Comparison of ENCODE assay signal across 11 mouse cellular contexts in genomic region chr1:162225621-162226147, GRCm38 (mm10).
A peak's percentile ranks its signal among the peaks of the same experiment; 100 is the strongest.
DNase-seq lines count a peak whose midpoint lies in the region; ATAC-seq and TF ChIP-seq lines count a peak whose summit lies in the region.
"Had no signal": no experiment of that assay in that cellular context is flagged by ENCODE, and none has a peak within 500 bp of the region (broad histone marks: within the 10 kb centered on the region; RNA-seq: fewer than 3 reads in every experiment).

No protein-coding gene starts in this region.

- H3K9ac ChIP-seq in heart, postnatal 0 days (replicated peaks; ENCODE audit: low read depth, low read length) = no peak overlapping the region
- H3K9ac ChIP-seq in intestine, postnatal 0 days (ENCODE audit: low read depth, low read length) = no peak overlapping the region
- H3K9ac ChIP-seq: hindbrain, embryonic 15.5 days; midbrain, embryonic 13.5 days had no signal

- in situ Hi-C loops in Patski (cut with MboI; ENCODE audit: low pct_unique_long_range_greater_than_20kb) = no loop called here

- no peaks in the 10 kb centered on the region for H3K9me3 ChIP-seq in heart, postnatal 0 days (replicated peaks; ENCODE audit: control insufficient read depth, low read length)
- no peaks in the 10 kb centered on the region for H3K9me3 ChIP-seq in intestine, postnatal 0 days (ENCODE audit: control insufficient read depth)
- H3K9me3 ChIP-seq: hindbrain, embryonic 15.5 days; midbrain, embryonic 13.5 days had no signal

- no peak for DNase-seq in heart, postnatal 0 days (ENCODE audit: low spot score)
- no peak for DNase-seq in heart, adult 18-20 months
- DNase-seq in 3T3-L1 (ENCODE audit: low read depth, low spot score) = peak; percentile 82
- DNase-seq in Patski (ENCODE audit: low read depth, low spot score) = no peak
- no peak for DNase-seq in right cerebral cortex, postnatal 36 days (ENCODE audit: low spot score in 2 of 2)
- DNase-seq in adrenal gland, postnatal 25 days = no peak
- DNase-seq: thymus, postnatal 36 days had no signal

- no peaks in the 10 kb centered on the region for H3K27me3 ChIP-seq in heart, postnatal 0 days (ENCODE audit: control insufficient read depth, insufficient read depth, low read length)
- H3K27me3 ChIP-seq in Patski = no peaks in the 10 kb centered on the region
- no peaks in the 10 kb centered on the region for H3K27me3 ChIP-seq in intestine, postnatal 0 days (replicated peaks; ENCODE audit: control insufficient read depth, insufficient read depth, low read length)
- H3K27me3 ChIP-seq: hindbrain, embryonic 15.5 days; midbrain, embryonic 13.5 days had no signal

- no peaks in the 10 kb centered on the region for H3K36me3 ChIP-seq in heart, postnatal 0 days (replicated peaks; ENCODE audit: control insufficient read depth, insufficient read depth, low read length)
- no peaks in the 10 kb centered on the region for H3K36me3 ChIP-seq in intestine, postnatal 0 days (ENCODE audit: control insufficient read depth, insufficient read depth)
- H3K36me3 ChIP-seq: hindbrain, embryonic 15.5 days; midbrain, embryonic 13.5 days had no signal

- no peak for ATAC-seq in heart, postnatal 0 days (ENCODE audit: insufficient read depth, low read depth)
- ATAC-seq in Patski = peak; percentile 62
- no peak for ATAC-seq in intestine, postnatal 0 days
- ATAC-seq in megakaryocyte, adult 5-6 weeks (ENCODE audit: poor library complexity, severe bottlenecking) = no peak
- ATAC-seq: midbrain, embryonic 13.5 days had no signal

- H3K27ac ChIP-seq in heart, postnatal 0 days (ENCODE audit: low read depth) = peak overlapping the region; percentile 19; the same call in 1 of the 2 replicates
- peak overlapping the region; percentile 1; the same call in 1 of the 2 replicates for H3K27ac ChIP-seq in intestine, postnatal 0 days (ENCODE audit: low read depth, low read length)
- H3K27ac ChIP-seq: hindbrain, embryonic 15.5 days; midbrain, embryonic 13.5 days had no signal

- no peak for TF ChIP-seq CTCF in heart, postnatal 0 days (IDR thresholded peaks at IDR 0.05; ENCODE audit: low read depth)
- TF ChIP-seq CTCF in Patski (IDR thresholded peaks at IDR 0.05) = no peak
- TF ChIP-seq CTCF in intestine, postnatal 0 days (IDR thresholded peaks at IDR 0.05; ENCODE audit: low read depth) = no peak

- H3K4me1 ChIP-seq in heart, postnatal 0 days (ENCODE audit: control insufficient read depth, insufficient read depth) = peaks cover 5% of the 10 kb centered on the region
- H3K4me1 ChIP-seq in intestine, postnatal 0 days (replicated peaks; ENCODE audit: control insufficient read depth, insufficient read depth, low read length) = no peaks in the 10 kb centered on the region
- H3K4me1 ChIP-seq: hindbrain, embryonic 15.5 days; midbrain, embryonic 13.5 days had no signal

- POLR2A ChIA-PET in Patski (lab: Charles Lee) = no interaction called here

- CTCF ChIA-PET in Patski (lab: Charles Lee) = interaction anchor here (1.3 to 1.9 kb wide), 2 partner anchors 10 to 16 kb away, joined by 4 to 6 read pairs; no protein-coding TSS in a partner anchor

- WGBS in heart, postnatal 0 days = 55% methylated on average over 7 of the region's 7 CpGs
- WGBS in intestine, postnatal 0 days = 38% methylated on average over 7 of the region's 7 CpGs

- TF ChIP-seq EP300 in heart, postnatal 0 days (IDR thresholded peaks at IDR 0.05; ENCODE audit: low read depth) = no peak

- H3K4me2 ChIP-seq in heart, postnatal 0 days (ENCODE audit: low read depth, low read length) = no peak overlapping the region
- no peak overlapping the region for H3K4me2 ChIP-seq in intestine, postnatal 0 days (replicated peaks; ENCODE audit: low read depth)
- H3K4me2 ChIP-seq: hindbrain, embryonic 15.5 days; midbrain, embryonic 13.5 days had no signal

- no peak overlapping the region for H3K4me3 ChIP-seq in heart, postnatal 0 days (ENCODE audit: low read depth, low read length)
- no peak overlapping the region for H3K4me3 ChIP-seq in intestine, postnatal 0 days (ENCODE audit: low read depth, low read length)
- H3K4me3 ChIP-seq: hindbrain, embryonic 15.5 days; midbrain, embryonic 13.5 days had no signal
